Mouse (Mus musculus) cerebellum, adult 11-12 months (tissue): Measurements from ENCODE around the gene Timp4.

Experiments
- DNase-seq: peaks from one replicate; pipeline ENCODE4 v3.0.0; 2022

Timp4 gene

GRCm38 (mm10) chr6:115252099-115252873 lies at the start of gene Timp4:
Gene Timp4, minus strand, starts transcription at chr6:115252205.
- no peak for DNase-seq

GRCm38 (mm10) chr6:115293877-115294276 lies 41.9 kb upstream of the Timp4 start:
- no peak for DNase-seq

GRCm38 (mm10) chr6:115292621-115293020 lies 40.6 kb upstream of the Timp4 start:
- no peak for DNase-seq

DNA sequence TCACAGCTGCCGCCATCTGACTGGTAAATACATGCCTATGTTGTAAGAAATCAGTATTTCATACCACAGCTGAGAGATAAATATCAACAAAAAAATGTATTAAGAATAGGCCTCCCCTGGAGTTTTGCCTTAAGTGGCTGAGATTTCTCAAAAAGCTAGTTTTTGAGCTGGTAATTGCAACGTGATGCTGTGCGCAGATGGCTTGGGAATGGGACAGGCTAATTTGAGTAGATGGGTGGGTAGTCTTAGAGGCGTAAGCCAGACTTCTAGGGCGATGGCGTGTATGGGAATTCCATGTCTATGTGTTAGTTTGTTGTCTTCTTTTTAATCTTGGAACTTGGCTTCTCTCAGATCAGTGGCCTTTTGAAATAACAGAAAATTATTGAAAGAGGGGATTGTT lies 39.8 kb upstream of the Timp4 start:
- DNase-seq: no peak

DNA sequence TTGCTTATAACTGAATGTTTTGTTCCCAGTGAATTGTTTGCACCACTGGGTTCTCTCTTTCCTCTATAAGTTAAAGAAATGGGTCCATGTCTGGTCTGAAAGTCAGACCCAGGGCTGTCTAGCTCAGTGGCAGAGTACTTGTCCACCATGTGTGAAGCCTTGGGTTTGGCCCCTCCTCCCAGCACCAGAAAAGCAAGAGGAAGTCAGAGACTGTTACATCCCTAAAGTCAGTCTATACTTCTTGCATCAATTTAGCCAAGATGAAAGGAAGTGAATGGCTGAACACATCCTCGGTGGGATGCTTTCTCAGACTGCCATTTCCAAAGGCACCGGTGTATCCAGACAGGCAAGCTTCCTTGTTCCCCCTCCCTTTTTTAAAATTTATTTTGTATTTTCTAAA lies 39.1 kb upstream of the Timp4 start:
- DNase-seq: no peak

DNA sequence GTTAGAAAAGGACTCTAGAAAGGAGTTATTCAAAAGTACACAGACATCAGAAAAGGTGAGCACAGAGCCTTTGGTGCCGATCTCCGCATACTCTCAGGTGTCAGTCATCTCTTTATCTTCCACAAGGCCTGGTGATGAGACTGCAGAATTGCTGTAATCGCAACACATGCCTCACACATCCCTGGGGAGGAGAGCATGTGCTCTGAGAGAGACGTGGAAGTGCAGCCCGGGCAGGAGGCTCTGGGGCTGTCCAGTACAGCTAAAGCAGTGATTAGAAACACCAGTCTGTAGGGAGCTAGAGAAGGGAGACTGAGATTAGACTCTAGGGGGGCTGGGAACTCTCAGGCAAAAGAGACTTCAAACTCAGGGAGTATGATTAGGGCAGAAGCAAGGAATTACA lies 38.6 kb upstream of the Timp4 start:
- no peak for DNase-seq

DNA sequence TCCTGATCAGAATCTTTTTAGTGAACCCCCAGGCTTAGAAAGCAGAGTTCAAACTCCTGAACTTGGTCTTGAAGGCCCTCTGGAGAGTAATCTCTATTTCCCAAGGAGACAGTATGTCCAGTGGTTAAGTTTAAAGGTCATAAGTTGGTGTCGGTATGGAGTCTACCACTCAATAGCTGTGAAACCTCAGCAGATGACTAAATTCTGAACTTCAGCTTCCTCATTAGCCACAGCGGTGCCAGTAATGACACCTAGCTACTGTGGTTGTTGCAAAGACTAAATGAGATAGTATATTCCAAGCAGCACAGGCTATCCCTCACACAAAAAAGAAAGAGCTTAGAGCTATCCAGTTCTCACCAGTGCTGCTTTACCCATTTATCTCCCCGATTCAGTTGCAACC lies 36.2 kb upstream of the Timp4 start:
- DNase-seq: no peak

GRCm38 (mm10) chr6:115286441-115286840 lies 34.4 kb upstream of the Timp4 start:
- DNase-seq: no peak

GRCm38 (mm10) chr6:115284153-115284552 lies 32.1 kb upstream of the Timp4 start:
- DNase-seq: no peak

DNA sequence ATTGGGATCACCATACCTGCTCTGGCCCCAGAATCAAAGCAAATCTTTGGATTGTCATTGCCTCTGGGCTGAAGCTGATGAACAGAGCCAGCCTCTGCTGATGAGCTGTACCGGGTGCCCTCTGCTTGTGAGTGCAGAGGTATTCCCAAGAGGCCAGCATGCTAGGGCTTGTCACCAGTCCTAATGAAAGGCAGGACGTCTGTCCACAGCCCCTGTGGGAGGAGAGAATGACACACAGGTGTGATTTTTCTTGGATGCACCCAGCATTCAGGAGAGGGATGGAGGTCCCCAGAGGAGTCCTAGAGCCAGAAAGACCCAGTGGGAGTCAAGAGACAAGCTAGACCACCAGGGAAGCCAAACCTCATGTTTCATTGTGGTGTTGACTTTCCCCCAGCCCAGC lies 27.6 kb upstream of the Timp4 start:
- DNase-seq: no peak

DNA sequence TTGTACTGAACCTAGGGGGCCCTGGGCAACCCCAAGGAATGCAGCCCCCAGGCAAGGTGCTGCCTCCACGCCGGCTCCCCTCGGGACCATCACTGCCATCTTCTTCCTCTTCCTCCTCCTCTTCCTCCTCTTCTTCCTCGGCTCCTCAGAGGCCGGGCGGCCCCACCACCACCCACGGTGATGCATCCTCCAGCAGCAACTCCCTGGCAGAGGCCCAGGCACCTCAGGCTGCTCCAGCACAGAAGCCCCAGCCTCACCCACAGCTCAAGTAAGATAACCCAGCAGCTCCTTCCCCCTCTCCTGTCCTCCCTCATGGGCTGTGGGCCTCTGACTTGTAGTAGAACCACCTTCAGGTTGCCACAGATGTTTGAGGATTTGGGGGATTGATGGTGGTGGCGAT lies 26.1 kb upstream of the Timp4 start:
- DNase-seq: no peak

GRCm38 (mm10) chr6:115275116-115275815 lies 23.3 kb upstream of the Timp4 start:
- DNase-seq: peak; percentile 41

DNA sequence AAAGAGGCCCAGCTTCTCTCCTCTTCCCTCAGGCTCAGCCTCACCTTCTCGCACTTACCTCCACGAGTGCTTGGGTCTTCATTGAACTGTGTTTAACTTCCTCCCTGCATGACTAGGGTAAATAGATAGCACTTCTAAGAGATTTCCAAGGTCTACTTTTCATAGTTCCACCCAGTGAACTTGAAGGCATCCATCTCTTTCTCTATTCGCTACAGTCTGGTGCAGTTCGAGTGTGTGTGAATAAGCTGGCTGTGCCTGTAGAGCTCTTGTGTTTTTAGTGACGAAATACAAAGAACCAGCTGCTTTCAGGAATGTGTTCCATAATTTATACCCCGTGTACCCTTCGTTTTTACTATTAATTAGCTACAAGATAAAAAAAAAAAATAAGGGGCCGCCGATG lies 22.7 kb upstream of the Timp4 start:
- DNase-seq: no peak

DNA sequence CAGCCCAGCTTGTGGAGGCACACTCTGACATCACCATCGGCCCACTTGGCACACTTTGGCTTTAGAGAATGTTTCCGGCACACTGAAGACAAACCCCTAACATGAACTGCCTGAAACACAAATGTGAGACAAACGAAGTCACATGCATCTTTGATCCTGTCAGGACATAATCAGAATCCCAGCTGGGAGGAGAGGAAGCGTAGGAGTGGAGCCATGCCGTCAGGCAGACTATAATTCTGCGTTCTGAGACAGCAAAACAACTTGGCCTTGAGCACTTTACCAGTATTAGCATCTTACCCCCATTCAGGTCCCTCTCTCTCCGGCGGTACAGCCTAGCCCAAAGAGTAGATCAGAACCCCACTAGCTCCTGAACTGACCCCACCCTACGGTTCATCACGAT lies 21.3 kb upstream of the Timp4 start:
- no peak for DNase-seq

DNA sequence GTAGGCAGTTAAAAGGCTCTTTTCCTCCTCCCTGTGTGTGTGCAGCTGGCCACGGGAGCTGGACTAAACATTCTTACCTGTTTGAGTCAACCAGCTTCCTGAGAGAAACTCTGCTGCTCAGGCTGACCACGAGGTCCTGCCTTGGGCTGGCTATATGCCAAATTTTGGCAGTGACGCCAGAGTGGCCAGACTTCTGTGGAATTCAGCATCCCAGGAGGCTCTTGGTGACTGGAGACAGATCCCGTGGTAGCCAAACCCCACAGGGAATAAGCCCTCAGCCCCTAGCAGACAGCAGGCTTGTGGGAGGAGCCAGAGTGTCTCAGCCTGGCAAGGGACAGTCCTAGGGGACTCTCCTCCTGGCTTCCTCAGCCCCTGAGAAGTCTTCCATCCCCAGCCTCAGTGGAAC lies 19.9 kb upstream of the Timp4 start:
- peak; percentile 51 for DNase-seq

DNA sequence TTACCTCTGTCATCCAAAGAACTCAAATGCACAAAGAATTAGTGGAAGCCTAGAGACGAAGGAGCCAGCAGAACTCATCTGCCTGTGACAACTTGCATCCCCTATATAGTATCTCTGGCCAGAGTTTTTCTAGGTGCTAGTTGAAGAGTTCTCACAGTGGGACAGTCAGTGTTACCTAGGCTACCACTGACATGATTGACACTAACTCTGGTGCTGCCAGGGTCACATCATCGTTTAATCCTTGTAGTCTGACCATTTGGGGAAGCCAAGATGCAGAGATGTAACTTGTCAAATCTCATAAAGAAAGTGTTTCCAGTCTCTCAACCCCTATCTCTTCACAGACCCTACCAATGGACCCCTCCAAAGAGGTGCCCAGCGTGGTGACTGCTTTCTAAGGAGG lies 19.3 kb upstream of the Timp4 start:
- no peak for DNase-seq

GRCm38 (mm10) chr6:115270085-115270484 lies 18.1 kb upstream of the Timp4 start:
- DNase-seq: no peak

GRCm38 (mm10) chr6:115269561-115269960 lies 17.6 kb upstream of the Timp4 start:
- no peak for DNase-seq

- DNase-seq: no peak
Measured at GRCm38 (mm10) chr6:115268551-115269385, 16.8 kb upstream of the Timp4 start.

DNA sequence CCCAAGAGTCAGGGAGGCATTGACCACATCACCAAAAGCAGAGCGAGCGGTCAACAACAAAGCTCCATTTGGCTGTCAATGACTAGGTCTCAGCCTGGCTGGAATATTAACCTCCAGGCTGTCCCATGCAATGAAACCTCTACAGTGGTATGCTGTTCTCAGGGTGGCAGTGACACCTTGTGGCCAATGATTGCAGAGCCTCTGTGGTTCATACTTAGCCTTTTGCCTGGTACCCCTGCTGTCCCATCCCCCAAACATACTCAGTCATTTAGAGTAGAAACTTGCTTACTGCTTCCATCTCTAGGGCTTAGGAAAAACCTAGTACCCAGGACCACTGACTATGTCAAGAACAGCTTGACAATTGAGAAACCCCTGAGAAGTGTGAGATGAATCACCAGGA lies 15.9 kb upstream of the Timp4 start:
- DNase-seq: peak; percentile 80

GRCm38 (mm10) chr6:115266791-115267190 lies 14.8 kb upstream of the Timp4 start:
- DNase-seq: no peak

GRCm38 (mm10) chr6:115260507-115260906 lies 8.5 kb upstream of the Timp4 start:
- DNase-seq: peak; percentile 64

DNA sequence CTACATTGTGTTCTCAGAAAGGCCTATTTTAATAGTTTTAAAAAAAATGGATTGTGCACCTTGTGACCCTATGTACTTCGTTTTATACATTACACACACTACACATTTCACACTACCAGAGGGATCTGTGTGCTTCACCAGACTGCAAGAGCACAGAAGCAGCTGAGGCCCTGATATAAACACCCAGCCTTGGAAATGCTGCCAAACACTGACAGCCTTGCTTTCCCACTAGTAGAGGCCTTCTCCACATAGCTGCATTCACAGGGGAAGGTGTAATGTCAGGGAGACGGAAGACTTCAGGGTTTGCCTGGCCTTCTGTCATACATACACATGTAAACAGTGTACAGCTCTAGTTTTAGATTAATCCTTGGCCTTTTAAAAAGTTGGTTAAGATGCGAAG lies 3.2 kb upstream of the Timp4 start:
- DNase-seq: no peak

DNA sequence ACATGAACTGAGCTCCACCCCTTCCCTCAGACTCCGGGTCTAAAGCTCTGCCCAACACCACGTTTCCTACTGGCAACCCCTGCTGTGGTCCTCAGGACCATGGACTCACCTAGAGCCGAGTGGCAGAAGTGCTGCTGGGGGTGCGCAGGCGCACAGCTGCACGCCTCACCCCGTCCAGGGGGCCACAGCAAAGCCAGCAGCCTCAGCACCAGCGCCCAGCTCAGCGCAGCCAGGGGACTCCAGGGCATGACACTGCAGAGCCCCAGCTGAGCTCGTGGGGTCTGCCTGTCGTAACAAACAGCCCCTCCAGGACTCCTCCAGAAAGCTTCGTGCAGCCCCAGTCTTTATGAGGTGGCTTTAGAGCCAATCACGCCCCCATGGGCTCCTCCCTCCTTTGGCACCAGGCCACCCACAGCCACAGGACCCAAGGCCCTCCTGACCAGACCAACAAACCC lies 447 bp downstream of the Timp4 start:
- DNase-seq: no peak
